Mouse (Mus musculus) stomach, embryonic 14.5 days (tissue): ENCODE measurements at regions not wholly inside any gene's neighbourhood (a gene's known extent, or its start where the extent isn't known, plus 50 kb on each side); places are given as distances from the start of the nearest gene placed in this dataset.

Experiments
- ATAC-seq: fragments of 200-750 bp; cut with Nextera tagmentation; 2 replicates; pipeline ENCODE4 v1.8.0; 2017; ENCODE audit warnings: low read depth, moderate TSS enrichment; ENCODE audit not compliant: insufficient number of reproducible peaks, insufficient read depth, low FRiP score
- H3K27ac ChIP-seq: fragments of 300-500 bp; sonication (generic); 2 replicates; pipeline ENCODE4 v1.5.1; 2014; ENCODE audit warnings: mild to moderate bottlenecking, low read length, moderate library complexity, mixed read lengths
- H3K27me3 ChIP-seq: fragments of 300-500 bp; sonication (generic); 2 replicates; pipeline ENCODE4 v1.6.1; 2014; ENCODE audit warnings: low read length, control low read depth, mixed read lengths; ENCODE audit not compliant: control insufficient read depth, insufficient read depth
- H3K36me3 ChIP-seq: fragments of 300-500 bp; sonication (generic); 2 replicates; pipeline ENCODE4 v1.6.1; 2014; ENCODE audit warnings: mild to moderate bottlenecking, control low read depth, low read length, moderate library complexity, mixed read lengths; ENCODE audit not compliant: control insufficient read depth, insufficient read depth
- H3K4me1 ChIP-seq: fragments of 300-500 bp; sonication (generic); 2 replicates; pipeline ENCODE4 v1.6.1; 2014; ENCODE audit warnings: low read length, control low read depth, mixed read lengths; ENCODE audit not compliant: control insufficient read depth, insufficient read depth
- H3K4me2 ChIP-seq: fragments of 300-500 bp; sonication (generic); replicated peaks from 2 replicates; pipeline ENCODE4 v1.6.1; 2014; ENCODE audit warnings: low read depth, low read length, control low read depth
- H3K4me3 ChIP-seq: fragments of 300-500 bp; sonication (generic); 2 replicates; pipeline ENCODE4 v1.5.1; 2014; ENCODE audit warnings: low read depth, low read length, control low read depth
- H3K9ac ChIP-seq: fragments of 300-500 bp; sonication (generic); replicated peaks from 2 replicates; pipeline ENCODE4 v1.6.1; 2014; ENCODE audit warnings: low read depth, mild to moderate bottlenecking, control low read depth, low read length, moderate library complexity, mixed read lengths
- H3K9me3 ChIP-seq: fragments of 300-500 bp; sonication (generic); 2 replicates; pipeline ENCODE4 v1.6.1; 2016; ENCODE audit warnings: low read depth, low read length, control low read depth; ENCODE audit not compliant: control insufficient read depth
- WGBS: fragments of 180-500 bp; shearing (Covaris S2); extraction: QIAGEN DNeasy Blood & Tissue Kit; methylation state at CpG from one replicate; pipeline ENCODE4 v1.1.7; 2014; 5-methylcytosine and 5-hydroxymethylcytosine counted together

GRCm38 (mm10) chr13:110568482-110569179 lies 173.8 kb downstream of the Plk2 start:
- Histone ChIP-seq H3K27ac (no peak overlapping the region), H3K4me2 (no peak overlapping the region), H3K9me3 (no peaks in the 10 kb centered on the region), H3K9ac (no peak overlapping the region), H3K4me3 (no peak overlapping the region), H3K27me3 (no peaks in the 10 kb centered on the region), H3K36me3 (no peaks in the 10 kb centered on the region), H3K4me1 (peaks cover 5% of the 10 kb centered on the region; the same call in 1 of the 2 replicates)
- 72% methylated on average over 8 of the region's 8 CpGs for WGBS
- ATAC-seq, result no peak

- Histone ChIP-seq H3K9ac (no peak overlapping the region), H3K4me2 (no peak overlapping the region), H3K9me3 (no peaks in the 10 kb centered on the region), H3K27me3 (no peaks in the 10 kb centered on the region), H3K36me3 (no peaks in the 10 kb centered on the region), H3K4me3 (no peak overlapping the region), H3K4me1 (peaks cover under 1% of the 10 kb centered on the region; the same call in 1 of the 2 replicates), H3K27ac (no peak overlapping the region)
- 97% methylated on average over 2 of the region's 2 CpGs for WGBS
- no peak for ATAC-seq
Observed at GRCm38 (mm10) chr13:110569180-110569512, 174.3 kb downstream of the Plk2 start.

- Histone ChIP-seq H3K4me2 (no peak overlapping the region), H3K9ac (no peak overlapping the region), H3K9me3 (no peaks in the 10 kb centered on the region), H3K36me3 (no peaks in the 10 kb centered on the region), H3K4me1 (no peaks in the 10 kb centered on the region), H3K27me3 (no peaks in the 10 kb centered on the region), H3K27ac (no peak overlapping the region), H3K4me3 (no peak overlapping the region)
- ATAC-seq, result no peak
Observed at GRCm38 (mm10) chr13:110570386-110570785, 175.5 kb downstream of the Plk2 start.

- no peaks in the 10 kb centered on the region for H3K9me3 ChIP-seq
- no peak for ATAC-seq
Observed at GRCm38 (mm10) chr13:110573360-110574065, 178.7 kb downstream of the Plk2 start.

GRCm38 (mm10) chr13:110574764-110575471 lies 180.1 kb downstream of the Plk2 start:
- 65% methylated on average over 6 of the region's 6 CpGs for WGBS
- no peaks in the 10 kb centered on the region for H3K36me3 ChIP-seq
- no peaks in the 10 kb centered on the region for H3K27me3 ChIP-seq
- H3K9ac ChIP-seq, result no peak overlapping the region
- no peak overlapping the region for H3K4me3 ChIP-seq
- no peaks in the 10 kb centered on the region for H3K9me3 ChIP-seq
- no peak overlapping the region for H3K27ac ChIP-seq
- no peak overlapping the region for H3K4me2 ChIP-seq
- H3K4me1 ChIP-seq, result 0 out of 2 replicates have a peak, but pooled peaks cover 2% of the 10 kb centered on the region
- no peak for ATAC-seq

More at GRCm38 (mm10) chr13:110573360-110574065, 178.7 kb downstream of the Plk2 start:
- no peaks in the 10 kb centered on the region for H3K36me3 ChIP-seq
- H3K4me3 ChIP-seq, result no peak overlapping the region
- H3K4me2 ChIP-seq, result no peak overlapping the region
- H3K27ac ChIP-seq, result no peak overlapping the region
- no peaks in the 10 kb centered on the region for H3K4me1 ChIP-seq
- H3K9ac ChIP-seq, result no peak overlapping the region
- H3K27me3 ChIP-seq, result no peaks in the 10 kb centered on the region
- WGBS, result 81% methylated on average over 7 of the region's 7 CpGs

- ATAC-seq, result no peak
- H3K4me2 ChIP-seq, result no peak overlapping the region
- H3K36me3 ChIP-seq, result no peaks in the 10 kb centered on the region
- no peaks in the 10 kb centered on the region for H3K27me3 ChIP-seq
- 61% methylated on average over 7 of the region's 7 CpGs for WGBS
- no peak overlapping the region for H3K9ac ChIP-seq
- no peak overlapping the region for H3K4me3 ChIP-seq
- H3K27ac ChIP-seq, result no peak overlapping the region
- 0 out of 2 replicates have a peak, but pooled peaks cover 2% of the 10 kb centered on the region for H3K4me1 ChIP-seq
- no peaks in the 10 kb centered on the region for H3K9me3 ChIP-seq
Observed at GRCm38 (mm10) chr13:110578159-110578558, 183.3 kb downstream of the Plk2 start.

- H3K4me3 ChIP-seq, result no peak overlapping the region
- no peak overlapping the region for H3K9ac ChIP-seq
- no peaks in the 10 kb centered on the region for H3K9me3 ChIP-seq
- WGBS, result 88% methylated on average over 4 of the region's 4 CpGs
- no peak overlapping the region for H3K27ac ChIP-seq
- H3K4me1 ChIP-seq, result 0 out of 2 replicates have a peak, but pooled peaks cover 2% of the 10 kb centered on the region
- H3K36me3 ChIP-seq, result no peaks in the 10 kb centered on the region
- H3K27me3 ChIP-seq, result no peaks in the 10 kb centered on the region
- ATAC-seq, result no peak
- no peak overlapping the region for H3K4me2 ChIP-seq
Observed at GRCm38 (mm10) chr13:110580166-110580565, 185.3 kb downstream of the Plk2 start.

- H3K36me3 ChIP-seq, result no peaks in the 10 kb centered on the region
- 77% methylated on average over 5 of the region's 5 CpGs for WGBS
- ATAC-seq, result no peak
Observed at GRCm38 (mm10) chr13:110580570-110580969, 185.7 kb downstream of the Plk2 start.

More at GRCm38 (mm10) chr13:110580570-110580969, 185.7 kb downstream of the Plk2 start:
- no peak overlapping the region for H3K4me3 ChIP-seq
- no peaks in the 10 kb centered on the region for H3K9me3 ChIP-seq
- H3K27me3 ChIP-seq, result no peaks in the 10 kb centered on the region
- H3K9ac ChIP-seq, result no peak overlapping the region
- H3K27ac ChIP-seq, result no peak overlapping the region
- no peak overlapping the region for H3K4me2 ChIP-seq
- H3K4me1 ChIP-seq, result 0 out of 2 replicates have a peak, but pooled peaks cover 2% of the 10 kb centered on the region
